Mouse (Mus musculus) neural tube, embryonic 14.5 days (tissue): ENCODE data around the gene Gpr150. TPM values are rescaled to one million over a fixed set of nuclear protein-coding genes. Genes with fewer than 3 reads are reported as not detected.

ENCODE experiments used
- ATAC-seq: fragments of 200-750 bp; cut with Nextera tagmentation; 2 replicates; pipeline ENCODE4 v1.8.0; 2017; ENCODE audit warnings: low read depth, mild to moderate bottlenecking, moderate TSS enrichment, moderate library complexity
- H3K27ac ChIP-seq: fragments of 300-500 bp; sonication (generic); 2 replicates; pipeline ENCODE4 v1.5.1; 2014; ENCODE audit warnings: low read depth, mild to moderate bottlenecking, control low read depth, low read length, moderate library complexity, mixed read lengths
- H3K27me3 ChIP-seq: fragments of 300-500 bp; sonication (generic); 2 replicates; pipeline ENCODE4 v1.6.1; 2014; ENCODE audit warnings: low read length; ENCODE audit not compliant: control insufficient read depth, insufficient read depth
- H3K36me3 ChIP-seq: fragments of 300-500 bp; sonication (generic); 2 replicates; pipeline ENCODE4 v1.6.1; 2014; ENCODE audit warnings: low read length, mixed read lengths; ENCODE audit not compliant: control insufficient read depth, insufficient read depth
- H3K4me1 ChIP-seq: fragments of 300-500 bp; sonication (generic); 2 replicates; pipeline ENCODE4 v1.6.1; 2014; ENCODE audit warnings: low read length; ENCODE audit not compliant: control insufficient read depth, insufficient read depth
- H3K4me2 ChIP-seq: fragments of 300-500 bp; sonication (generic); 2 replicates; pipeline ENCODE4 v1.6.1; 2014; ENCODE audit warnings: mild to moderate bottlenecking, low read depth, low read length, control low read depth
- H3K4me3 ChIP-seq: fragments of 300-500 bp; sonication (generic); 2 replicates; pipeline ENCODE4 v1.5.1; 2014; ENCODE audit warnings: low read depth, low read length, control low read depth, mixed read lengths
- H3K9ac ChIP-seq: fragments of 300-500 bp; sonication (generic); replicated peaks from 2 replicates; pipeline ENCODE4 v1.6.1; 2014; ENCODE audit warnings: low read depth, mild to moderate bottlenecking, control low read depth, low read length, mixed read lengths
- H3K9me3 ChIP-seq: fragments of 300-500 bp; sonication (generic); 2 replicates; pipeline ENCODE4 v1.6.1; 2016; ENCODE audit warnings: low read length; ENCODE audit not compliant: control insufficient read depth
- WGBS: fragments of 180-500 bp; shearing (Covaris S2); extraction: QIAGEN DNeasy Blood & Tissue Kit; methylation state at CpG from one replicate; pipeline ENCODE4 v1.1.7; 2014; 5-methylcytosine and 5-hydroxymethylcytosine counted together
- polyA plus RNA-seq: library from polyadenylated mRNA; unstranded; fragments of >200 nt; fragmentation: Nextera tagmentation; extraction: Ambion mirVana; gene quantifications from 2 replicates; pipeline ENCODE4 v1.2.1, GENCODE M21; 2014

Gpr150 gene
- polyA plus RNA-seq, 1 experiment from 2014 or later: 2.6 TPM

DNA sequence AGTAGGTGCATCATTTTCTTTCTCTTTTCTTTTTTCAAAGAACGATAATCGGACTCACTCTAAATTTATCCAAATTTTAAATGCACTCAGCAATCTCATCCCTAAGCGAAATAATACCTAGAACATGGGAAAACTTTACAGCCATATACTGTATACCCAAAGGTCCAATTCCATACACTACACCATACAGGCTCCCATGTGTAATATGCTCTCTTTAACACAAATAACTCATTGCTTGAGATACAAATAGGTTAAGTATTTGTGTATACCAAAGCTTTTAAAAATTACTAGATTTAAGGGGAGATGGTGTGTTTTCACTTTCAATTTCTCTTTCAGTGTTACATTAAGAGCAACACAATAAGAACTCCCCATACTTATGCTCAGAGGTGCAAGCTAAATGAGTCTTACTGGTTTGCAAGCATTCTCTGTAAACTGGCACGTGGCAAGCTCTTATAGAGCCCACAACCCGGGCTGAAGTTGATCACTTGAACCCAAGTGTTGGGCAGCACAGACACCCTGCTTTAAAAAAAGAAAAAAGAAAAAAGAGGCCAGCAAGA is 37.9 kb downstream of the Gpr150 start:
- peak; percentile 65 for ATAC-seq
- 46% methylated on average over 5 of the region's 5 CpGs for WGBS

DNA sequence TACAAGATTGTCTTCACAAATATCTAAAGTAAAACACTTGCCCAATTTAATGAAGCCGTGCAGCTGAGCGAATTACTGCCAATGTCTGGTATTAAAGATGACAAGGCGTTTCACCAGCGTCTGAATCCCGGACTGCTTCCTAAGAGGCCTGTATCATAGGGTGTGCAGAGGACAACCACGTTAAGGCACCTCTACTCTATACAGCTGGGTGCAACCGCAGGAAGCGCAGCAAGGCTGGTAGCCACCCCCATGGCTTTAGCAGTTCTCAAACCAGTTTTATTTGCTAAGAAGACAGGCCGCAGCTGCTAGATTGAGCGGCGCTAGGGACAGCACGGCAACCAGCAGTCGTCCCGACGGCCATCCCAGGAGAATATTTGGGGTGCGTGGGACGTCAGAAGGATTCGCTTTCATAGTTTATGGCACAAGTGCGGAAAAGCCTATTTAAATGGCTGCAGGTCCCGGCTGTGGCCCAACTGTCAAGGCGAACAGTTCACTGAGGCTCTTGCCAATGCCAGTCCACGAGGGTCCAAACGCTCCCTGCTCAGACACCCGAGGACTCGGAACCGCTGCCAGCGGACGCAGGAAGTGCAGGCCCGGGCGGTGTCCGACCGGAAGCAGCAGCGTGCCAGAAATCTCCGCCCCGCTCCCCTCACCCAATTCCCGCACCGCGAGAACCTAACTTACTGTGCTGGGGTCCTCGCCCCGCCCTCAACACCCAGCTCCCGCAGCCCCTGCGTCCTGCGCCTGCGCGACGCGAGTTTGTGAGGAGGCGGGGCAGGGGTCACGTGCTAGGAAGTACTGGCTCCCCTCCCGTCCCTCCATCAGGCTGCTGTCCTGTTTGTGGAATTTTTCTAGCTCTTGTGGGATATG is 38.6 kb downstream of the Gpr150 start, which contains the start of gene Rfesd:
Gene Rfesd, minus strand, starts transcription at position 746 of the 870 bp plus-strand sequence.
- WGBS: 1% methylated on average over 50 of the region's 50 CpGs
- Histone ChIP-seq H3K9me3 (no peaks in the 10 kb centered on the region), H3K9ac (peak within 1 kb of the TSS; percentile 90), H3K4me3 (peak within 1 kb of the TSS; percentile 74), H3K4me2 (peak within 1 kb of the TSS; percentile 61), H3K27ac (peak within 1 kb of the TSS; percentile 96), H3K36me3 (no peaks in the 10 kb centered on the region), H3K27me3 (no peaks in the 10 kb centered on the region), H3K4me1 (peaks cover 3% of the 10 kb centered on the region; the same call in 1 of the 2 replicates)
- peak; percentile 100 for ATAC-seq

More for the DNA sequence above, 37.9 kb downstream of the Gpr150 start:
- Histone ChIP-seq H3K27ac (no peak overlapping the region; the same call in 1 of the 2 replicates), H3K4me3 (peak overlapping the region; percentile 74), H3K4me1 (peaks cover 3% of the 10 kb centered on the region; the same call in 1 of the 2 replicates), H3K9ac (peak overlapping the region; percentile 17; the same call in 1 of the 2 replicates), H3K4me2 (peak overlapping the region; percentile 61), H3K9me3 (no peaks in the 10 kb centered on the region), H3K27me3 (no peaks in the 10 kb centered on the region), H3K36me3 (no peaks in the 10 kb centered on the region)

GRCm38 (mm10) chr13:76017465-76017864 is 39.3 kb downstream of the Gpr150 start:
- Histone ChIP-seq H3K9me3 (no peaks in the 10 kb centered on the region), H3K27me3 (no peaks in the 10 kb centered on the region), H3K9ac (peak overlapping the region; percentile 90), H3K4me1 (peaks cover 3% of the 10 kb centered on the region; the same call in 1 of the 2 replicates), H3K27ac (peak overlapping the region; percentile 96), H3K36me3 (no peaks in the 10 kb centered on the region), H3K4me2 (peak overlapping the region; percentile 61), H3K4me3 (peak overlapping the region; percentile 74)
- no peak for ATAC-seq
- 77% methylated on average over 4 of the region's 4 CpGs for WGBS

DNA sequence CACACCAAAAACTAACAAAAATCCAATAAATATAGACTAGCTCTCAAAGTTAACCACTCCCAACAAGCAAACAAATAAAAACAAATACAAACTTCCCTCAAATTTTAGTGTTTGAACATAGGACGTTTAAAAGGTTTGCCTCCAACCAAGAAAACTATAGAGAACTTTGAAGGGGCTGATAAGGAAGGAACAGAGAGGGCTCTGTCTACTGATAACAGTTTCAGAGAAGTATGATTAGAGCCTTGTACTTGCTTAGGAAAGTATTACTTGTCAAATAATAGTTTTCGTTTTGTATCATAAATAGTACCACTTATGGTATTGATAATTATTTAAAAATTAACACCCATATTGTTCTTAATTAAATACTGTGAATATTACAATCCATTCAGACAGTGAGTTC is 42.3 kb downstream of the Gpr150 start:
- 83% methylated on average over 2 of the region's 2 CpGs for WGBS
- no peaks in the 10 kb centered on the region for H3K9me3 ChIP-seq
- H3K36me3 ChIP-seq: no peaks in the 10 kb centered on the region
- ATAC-seq: no peak
- H3K4me3 ChIP-seq: no peak overlapping the region
- peaks cover 3% of the 10 kb centered on the region; the same call in 1 of the 2 replicates for H3K4me1 ChIP-seq
- no peak overlapping the region for H3K4me2 ChIP-seq
- H3K9ac ChIP-seq: no peak overlapping the region
- H3K27me3 ChIP-seq: no peaks in the 10 kb centered on the region
- no peak overlapping the region for H3K27ac ChIP-seq

Other genes starting within 250 kb of the Gpr150 start
- 71.9 and 81.8 TPM in 2 replicates for gene Glrx, start 217.1 kb downstream of the Gpr150 start, polyA plus RNA-seq
- 29.3 and 32.2 TPM in 2 replicates for gene Rhobtb3, start 113.1 kb downstream of the Gpr150 start, polyA plus RNA-seq
- 2.9 and 3.4 TPM in 2 replicates for gene Spata9, start 89.8 kb downstream of the Gpr150 start, polyA plus RNA-seq
- gene Rfesd, start 38.3 kb downstream of the Gpr150 start, polyA plus RNA-seq: 18.6 and 23.4 TPM in 2 replicates
- gene Arsk, start 41.7 kb upstream of the Gpr150 start, polyA plus RNA-seq: 5.4 and 6.9 TPM in 2 replicates
- gene Ttc37, start 41.7 kb upstream of the Gpr150 start, polyA plus RNA-seq: 17.2 and 17.9 TPM in 2 replicates
- gene Fam81b, start 248.1 kb upstream of the Gpr150 start, polyA plus RNA-seq: 0.15 TPM in 1 of 2 replicates, not detected in the other